Mouse (Mus musculus): ENCODE data around the gene Mark1.

DNA sequence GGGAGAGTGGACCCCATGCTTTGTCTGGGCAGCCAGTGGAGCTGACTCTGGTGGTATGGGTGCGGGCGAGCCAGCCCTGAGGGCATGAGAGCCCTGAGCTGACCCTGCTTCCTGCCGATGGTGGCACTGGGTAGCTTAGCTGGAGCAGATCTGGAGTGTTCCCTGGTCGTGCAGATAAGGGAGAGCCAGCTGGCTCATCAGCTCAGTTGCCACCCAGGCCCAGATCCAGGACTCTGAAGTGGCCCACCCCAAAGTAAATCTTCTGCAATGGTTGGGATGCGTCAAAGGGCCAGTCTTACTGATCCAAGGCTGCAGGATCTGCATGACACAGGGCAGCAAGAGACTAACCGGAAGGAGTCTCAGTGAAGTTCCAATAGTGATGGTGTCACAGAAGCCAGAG lies 109.9 kb downstream of the Mark1 start:
- TF ChIP-seq POLR2A (IDR thresholded peaks at IDR 0.05; ENCODE audit: borderline replicate concordance, control insufficient read depth, low read depth, low read length) (no peak), CTCF (IDR thresholded peaks at IDR 0.05; ENCODE audit: control insufficient read depth, insufficient read depth, low read length) (no peak)
